Mouse (Mus musculus): ENCODE measurements at regions not wholly inside any gene's neighbourhood (a gene's known extent, or its start where the extent isn't known, plus 50 kb on each side); places are given as distances from the start of the nearest gene placed in this dataset.

DNA sequence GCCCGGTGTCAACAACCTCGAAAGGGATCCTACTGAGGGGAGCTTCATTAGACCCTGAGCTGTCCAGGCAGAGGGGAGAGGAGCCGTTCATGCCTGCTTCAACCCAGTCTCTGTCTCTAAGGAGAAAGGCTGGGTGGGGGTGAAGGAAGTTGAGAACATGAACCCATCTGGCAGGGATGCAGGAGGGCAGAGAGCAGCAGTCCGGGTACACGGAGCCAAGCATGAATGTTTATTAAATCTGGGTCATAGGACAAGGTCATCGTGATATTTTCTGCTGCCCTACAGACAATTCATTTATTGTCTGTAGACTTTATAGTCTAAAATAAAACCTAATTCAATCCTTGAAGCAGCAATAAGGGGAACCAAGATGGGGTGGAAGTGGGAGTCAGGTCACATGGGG lies 105.2 kb upstream of the Tle3 start:
- DNase-seq (ENCODE audit: low read depth, low spot score) (no peak), ATAC-seq (no peak)
- TF ChIP-seq CTCF (IDR thresholded peaks at IDR 0.05): no peak
- in situ Hi-C loops (cut with MboI; ENCODE audit: low pct_unique_long_range_greater_than_20kb): no loop called here
- ChIA-PET CTCF (interaction anchor here (1.4 kb wide), 1 partner anchor 14 kb away, joined by 3 read pairs; no protein-coding TSS in a partner anchor), POLR2A (no interaction called here)
- no peaks in the 10 kb centered on the region for H3K27me3 ChIP-seq

DNA sequence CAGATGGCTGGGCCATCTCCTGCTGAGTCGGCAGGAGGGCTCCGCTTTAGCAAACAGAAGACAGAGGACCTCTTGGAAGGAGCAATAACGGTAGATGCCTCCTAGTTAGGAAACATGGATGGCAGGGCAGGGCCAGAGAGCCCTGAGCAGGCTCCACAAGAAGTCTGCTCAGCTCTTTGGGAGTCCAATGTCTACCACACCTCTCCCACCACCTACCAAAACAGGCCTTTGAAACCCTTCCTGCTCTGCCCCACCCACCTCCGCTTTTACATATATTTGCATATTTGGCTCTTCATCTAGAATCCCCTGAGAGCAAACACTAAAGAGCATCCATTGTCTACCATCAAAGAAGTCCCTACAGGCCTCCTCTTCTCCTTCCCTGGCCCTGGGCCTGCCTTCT lies 104.6 kb upstream of the Tle3 start:
- POLR2A ChIA-PET: no interaction called here
- DNase-seq (ENCODE audit: low read depth, low spot score): no peak
- no peak for TF ChIP-seq CTCF (IDR thresholded peaks at IDR 0.05)
- no peak for ATAC-seq
- in situ Hi-C loops (cut with MboI; ENCODE audit: low pct_unique_long_range_greater_than_20kb): no loop called here
- CTCF ChIA-PET: no interaction called here
- no peaks in the 10 kb centered on the region for H3K27me3 ChIP-seq

DNA sequence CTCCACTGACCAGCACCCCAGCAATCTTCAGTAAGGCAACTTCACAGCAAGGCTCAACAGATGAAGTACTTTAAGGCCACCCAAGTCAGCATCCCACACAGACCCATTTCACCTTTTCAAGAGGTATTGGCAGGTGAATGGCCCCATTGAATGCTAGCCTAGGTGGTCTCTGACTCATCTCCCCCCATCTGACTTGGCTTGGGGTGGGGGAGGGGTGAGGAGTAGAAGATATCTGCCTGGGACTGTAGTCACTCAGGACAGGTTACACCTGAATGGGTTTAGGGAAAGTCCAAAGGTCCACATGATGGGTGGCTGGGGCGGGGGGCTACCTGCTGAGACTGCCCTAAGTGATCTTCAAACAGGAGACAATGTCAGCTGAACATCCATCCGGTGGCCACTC lies 104.0 kb upstream of the Tle3 start:
- CTCF ChIA-PET: no interaction called here
- no peak for ATAC-seq
- H3K27me3 ChIP-seq: no peaks in the 10 kb centered on the region
- no peak for TF ChIP-seq CTCF (IDR thresholded peaks at IDR 0.05)
- POLR2A ChIA-PET: no interaction called here
- DNase-seq (ENCODE audit: low read depth, low spot score): no peak
- in situ Hi-C loops (cut with MboI; ENCODE audit: low pct_unique_long_range_greater_than_20kb): no loop called here

DNA sequence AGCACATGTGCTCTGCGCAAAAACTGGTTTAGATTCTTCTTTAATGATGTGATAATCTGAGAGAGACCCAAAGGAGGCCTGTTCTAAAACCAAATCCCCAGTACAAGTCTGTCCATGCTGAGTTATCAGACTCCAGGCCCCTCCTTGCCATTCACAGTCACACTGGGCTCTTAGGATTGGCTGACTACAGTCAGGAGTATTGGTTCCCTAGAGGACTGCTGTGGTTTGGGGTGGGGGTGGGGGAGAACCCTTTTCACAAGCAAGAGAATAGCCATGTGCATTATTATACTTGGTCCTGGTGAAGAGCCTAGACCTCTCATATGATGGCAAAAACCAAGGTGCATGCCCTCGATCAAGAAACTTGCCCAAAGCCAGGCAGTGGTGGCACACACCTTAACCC lies 103.5 kb upstream of the Tle3 start:
- in situ Hi-C loops (cut with MboI; ENCODE audit: low pct_unique_long_range_greater_than_20kb): no loop called here
- no peak for TF ChIP-seq CTCF (IDR thresholded peaks at IDR 0.05)
- ChIA-PET CTCF (no interaction called here), POLR2A (no interaction called here)
- no peak for ATAC-seq
- H3K27me3 ChIP-seq: no peaks in the 10 kb centered on the region
- no peak for DNase-seq (ENCODE audit: low read depth, low spot score)

DNA sequence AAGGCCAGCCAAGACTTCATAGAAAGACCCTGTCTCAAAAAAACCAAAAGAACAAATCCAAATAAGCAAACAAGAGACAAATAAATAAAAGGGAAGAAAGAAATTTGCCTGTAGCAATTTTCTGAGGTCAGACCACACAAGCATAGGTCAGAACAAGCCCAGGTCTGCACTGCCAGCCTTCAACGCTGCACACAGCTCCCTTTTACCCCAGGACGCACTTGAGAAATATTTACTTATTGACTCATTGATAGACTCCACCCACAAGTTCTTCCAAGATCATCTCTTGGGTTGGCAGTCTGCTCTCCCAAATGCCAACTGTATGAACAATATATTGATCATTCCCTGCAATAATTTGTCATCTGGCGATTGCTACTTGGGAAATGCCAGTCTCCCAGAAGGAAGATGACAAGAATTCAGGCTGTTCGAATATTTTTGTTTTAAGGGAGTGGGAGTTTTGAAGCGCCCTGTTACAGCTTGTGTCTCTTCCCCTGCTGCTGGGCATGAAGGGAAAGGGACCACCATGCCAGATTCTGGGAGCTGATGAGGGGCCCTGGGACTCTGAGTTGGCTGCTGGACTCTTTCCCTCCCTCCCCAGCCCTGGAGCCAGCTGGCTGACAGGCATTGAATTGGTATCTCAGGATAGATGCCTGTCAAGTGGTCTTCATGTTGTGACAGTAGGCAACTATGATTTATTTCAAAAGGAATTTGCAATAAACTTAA lies 102.9 kb upstream of the Tle3 start:
- in situ Hi-C loops (cut with MboI; ENCODE audit: low pct_unique_long_range_greater_than_20kb): no loop called here
- TF ChIP-seq CTCF (IDR thresholded peaks at IDR 0.05): no peak
- H3K27me3 ChIP-seq: no peaks in the 10 kb centered on the region
- DNase-seq (ENCODE audit: low read depth, low spot score) (no peak), ATAC-seq (no peak)
- ChIA-PET POLR2A (no interaction called here), CTCF (no interaction called here)

DNA sequence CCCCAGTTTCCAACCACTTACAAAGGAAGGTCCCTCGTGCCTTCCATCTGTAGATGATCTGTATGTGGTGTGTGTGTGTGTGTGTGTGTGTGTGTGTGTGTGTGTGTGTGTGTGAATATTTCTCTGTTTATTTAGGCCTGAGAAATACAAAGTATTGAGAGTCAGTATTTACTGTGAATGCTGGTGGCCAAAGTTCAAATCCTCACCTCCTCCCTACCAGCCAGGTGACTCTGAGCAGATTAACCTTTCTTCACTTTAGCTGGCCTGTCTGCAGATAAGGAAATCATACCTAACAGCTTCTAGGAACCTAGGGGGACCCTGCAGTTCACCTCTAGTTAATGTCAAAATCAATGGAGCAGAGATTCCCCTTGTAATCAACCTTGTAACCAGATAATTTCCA lies 100.9 kb upstream of the Tle3 start:
- ChIA-PET CTCF (interaction anchor here (1.4 kb wide), 1 partner anchor 12 kb away, joined by 3 read pairs; no protein-coding TSS in a partner anchor), POLR2A (no interaction called here)
- no peak for ATAC-seq
- TF ChIP-seq CTCF (IDR thresholded peaks at IDR 0.05): no peak
- H3K27me3 ChIP-seq: no peaks in the 10 kb centered on the region
- in situ Hi-C loops (cut with MboI; ENCODE audit: low pct_unique_long_range_greater_than_20kb): loop anchor here (10.0 kb wide), 1 partner anchor 376 kb away; no protein-coding TSS in a partner anchor
- DNase-seq (ENCODE audit: low read depth, low spot score): no peak

DNA sequence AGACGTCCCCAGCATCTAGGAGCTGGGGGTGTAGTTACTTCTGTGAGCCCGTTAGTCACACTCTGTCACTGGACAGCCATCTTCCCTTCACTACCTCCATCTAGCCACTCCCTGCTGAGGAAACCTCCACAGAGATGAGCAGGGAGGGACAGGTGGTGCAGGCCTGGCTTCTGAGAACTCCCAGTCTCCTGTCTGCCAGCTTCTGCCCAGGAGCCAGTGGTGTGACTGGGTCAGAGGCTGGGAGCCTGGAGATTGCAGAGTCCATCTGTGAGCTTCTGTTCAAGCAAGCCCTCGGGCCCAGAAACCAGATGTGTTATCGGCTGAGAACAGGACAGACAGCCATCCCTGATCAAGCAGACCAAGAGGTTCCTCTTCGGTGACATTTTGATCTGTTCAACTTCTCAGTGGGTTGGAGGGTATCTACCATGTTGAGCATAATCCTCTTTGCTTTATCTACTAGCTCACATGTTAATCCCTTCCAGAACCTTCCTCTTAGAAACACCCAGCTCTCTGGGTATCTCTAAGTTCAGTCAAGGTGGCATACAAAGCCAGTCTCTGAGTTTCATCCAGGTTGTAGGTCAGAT lies 100.3 kb upstream of the Tle3 start:
- no peak for DNase-seq (ENCODE audit: low read depth, low spot score)
- no peak for TF ChIP-seq CTCF (IDR thresholded peaks at IDR 0.05)
- no peaks in the 10 kb centered on the region for H3K27me3 ChIP-seq
- in situ Hi-C loops (cut with MboI; ENCODE audit: low pct_unique_long_range_greater_than_20kb): loop anchor here (10.0 kb wide), 1 partner anchor 377 kb away; no protein-coding TSS in a partner anchor
- ChIA-PET CTCF (interaction anchor here (1.4 kb wide), 1 partner anchor 12 kb away, joined by 3 read pairs; no protein-coding TSS in a partner anchor), POLR2A (no interaction called here)
- ATAC-seq: no peak

DNA sequence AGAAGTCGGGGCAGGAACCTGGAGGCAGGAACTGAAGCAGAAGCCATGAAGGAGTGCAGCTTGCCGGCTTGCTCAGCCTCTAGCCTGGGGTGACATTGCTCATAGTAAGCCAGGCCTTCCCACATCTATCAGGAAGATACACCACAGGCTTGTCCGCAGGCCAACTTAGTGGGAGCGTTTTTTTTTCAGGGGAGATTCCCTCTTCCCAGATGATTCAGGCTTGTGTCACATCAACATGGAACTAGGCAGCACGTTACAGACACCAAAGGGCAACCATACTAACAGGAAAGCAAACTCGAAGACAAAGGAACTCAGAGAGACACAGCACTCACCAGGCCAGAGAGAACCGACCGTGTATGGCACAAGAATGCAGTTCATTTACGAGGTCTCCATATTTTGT lies 98.1 kb upstream of the Tle3 start:
- CTCF ChIA-PET: no interaction called here
- ATAC-seq (no peak), DNase-seq (ENCODE audit: low read depth, low spot score) (no peak)
- POLR2A ChIA-PET: interaction anchor here (0.9 to 1.0 kb wide), 2 partner anchors 10 to 32 kb away, joined by 3 read pairs; no protein-coding TSS in a partner anchor
- no peak for TF ChIP-seq CTCF (IDR thresholded peaks at IDR 0.05)
- H3K27me3 ChIP-seq: no peaks in the 10 kb centered on the region
- in situ Hi-C loops (cut with MboI; ENCODE audit: low pct_unique_long_range_greater_than_20kb): loop anchor here (10.0 kb wide), 1 partner anchor 379 kb away; no protein-coding TSS in a partner anchor

DNA sequence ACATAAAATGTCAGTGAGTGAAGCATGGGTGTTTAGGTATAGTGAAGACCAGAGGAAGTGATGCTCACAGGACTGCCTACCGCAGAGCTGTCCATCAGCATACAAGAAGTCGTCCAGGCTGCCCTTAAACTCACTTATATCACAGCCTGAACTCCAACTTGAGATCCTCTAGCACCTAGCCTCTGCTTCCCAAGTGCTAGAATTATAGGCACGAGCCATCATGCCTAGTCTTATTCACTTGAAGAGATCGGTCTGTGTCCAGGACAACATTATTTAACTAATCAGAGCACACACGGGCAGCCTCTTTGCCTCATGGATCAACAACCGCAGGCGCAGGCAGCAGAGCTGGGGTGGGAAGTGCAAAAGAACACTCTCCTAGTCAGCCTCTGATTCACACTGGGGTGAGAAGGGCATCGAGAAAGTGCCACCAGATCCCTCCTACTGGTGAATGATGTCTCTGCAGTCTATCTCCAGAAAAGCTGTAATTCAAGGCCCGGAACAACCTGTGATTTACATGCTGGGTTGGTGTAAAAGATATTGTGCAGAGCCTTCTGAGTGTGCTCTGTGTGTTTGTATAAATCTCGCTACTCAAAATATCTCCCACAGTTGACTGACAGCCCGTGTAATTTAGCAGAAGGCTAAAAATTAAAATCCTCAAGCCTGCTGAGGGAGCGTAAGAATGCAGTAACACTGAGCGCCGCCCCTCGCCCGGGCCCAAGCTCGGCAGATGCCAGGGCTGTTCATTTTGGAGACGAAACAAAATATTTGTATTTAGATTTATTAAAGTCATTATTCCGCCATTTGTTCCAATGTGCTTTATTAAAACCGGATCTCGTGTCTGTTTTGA lies 94.6 kb upstream of the Tle3 start:
- DNase-seq (ENCODE audit: low read depth, low spot score): no peak
- ChIA-PET CTCF (no interaction called here), POLR2A (no interaction called here)
- TF ChIP-seq CTCF (IDR thresholded peaks at IDR 0.05): no peak
- H3K27me3 ChIP-seq: no peaks in the 10 kb centered on the region
- ATAC-seq: peak; percentile 54
- in situ Hi-C loops (cut with MboI; ENCODE audit: low pct_unique_long_range_greater_than_20kb): loop anchor here (10.0 kb wide), 1 partner anchor 383 kb away; no protein-coding TSS in a partner anchor

DNA sequence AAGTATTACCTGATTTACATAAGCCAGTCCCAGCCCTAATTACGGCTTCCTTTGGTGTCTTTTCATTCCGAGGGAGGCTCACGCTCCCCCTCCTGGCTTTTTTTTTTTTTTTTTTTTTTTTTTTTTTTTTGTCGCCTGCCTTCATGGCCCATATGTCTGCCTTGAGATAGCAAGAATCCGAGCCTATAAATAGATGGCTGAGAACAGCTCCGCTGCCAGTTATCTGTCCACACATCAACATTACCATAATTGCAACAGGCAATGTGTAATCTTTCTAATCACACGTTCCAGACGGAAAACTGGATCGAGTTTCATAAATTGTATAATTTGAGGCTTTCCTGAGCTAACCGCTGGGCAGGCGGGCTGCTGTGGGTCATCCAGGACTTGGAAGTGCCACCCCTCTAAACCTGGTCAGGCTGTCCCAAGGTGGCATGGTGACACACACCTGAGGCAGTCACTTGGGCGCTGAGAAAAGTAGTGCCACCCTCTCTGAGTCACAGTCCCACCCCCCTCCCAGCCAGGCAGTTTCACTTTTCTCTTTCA lies 93.9 kb upstream of the Tle3 start:
- DNase-seq (ENCODE audit: low read depth, low spot score) (no peak), ATAC-seq (no peak)
- no peaks in the 10 kb centered on the region for H3K27me3 ChIP-seq
- ChIA-PET POLR2A (interaction anchor here (0.7 kb wide), 1 partner anchor 73 kb away, joined by 6 read pairs; no protein-coding TSS in a partner anchor), CTCF (interaction anchor here (1.0 kb wide), 1 partner anchor 475 kb away, joined by 3 read pairs; no protein-coding TSS in a partner anchor)
- in situ Hi-C loops (cut with MboI; ENCODE audit: low pct_unique_long_range_greater_than_20kb): loop anchor here (10.0 kb wide), 1 partner anchor 383 kb away; no protein-coding TSS in a partner anchor
- no peak for TF ChIP-seq CTCF (IDR thresholded peaks at IDR 0.05)

All from Patski (cell line).